In genomic region chr15:94803624-94804342, GRCm38 (mm10) we compare ENCODE assay signal across 15 mouse cellular contexts.
DNase-seq lines count a peak whose midpoint lies in the region; ATAC-seq and TF ChIP-seq lines count a peak whose summit lies in the region.
"Had no signal": no experiment of that assay in that cellular context is flagged by ENCODE, and none has a peak within 500 bp of the region (broad histone marks: within the 10 kb centered on the region; RNA-seq: fewer than 3 reads in every experiment).

No protein-coding gene starts in this region.

- 0 out of 2 replicates have a peak overlapping the region, but pooled peaks have one; percentile 0 for H3K27ac ChIP-seq in hindbrain, embryonic 13.5 days
- H3K27ac ChIP-seq in hindbrain, embryonic 11.5 days (ENCODE audit: low read depth, low read length): no peak overlapping the region
- H3K27ac ChIP-seq in forebrain, embryonic 15.5 days (replicated peaks): peak overlapping the region; percentile 29; the same call in 1 of the 2 replicates
- H3K27ac ChIP-seq in midbrain, embryonic 13.5 days: no peak overlapping the region
- H3K27ac ChIP-seq in cerebellum, adult 2 months (ENCODE audit: insufficient read depth, low read length): no peak overlapping the region

- 0 out of 2 replicates have a peak, but pooled peaks have one; percentile 49 for ATAC-seq in hindbrain, embryonic 13.5 days (ENCODE audit: low FRiP score)
- no peak for ATAC-seq in hindbrain, embryonic 11.5 days (ENCODE audit: low FRiP score)
- peak; percentile 94 for ATAC-seq in forebrain, embryonic 15.5 days (replicated peaks)
- ATAC-seq in midbrain, embryonic 13.5 days: peak; percentile 91
- ATAC-seq: Patski had no signal

- H3K4me2 ChIP-seq in hindbrain, embryonic 13.5 days: no peak overlapping the region
- H3K4me2 ChIP-seq in hindbrain, embryonic 11.5 days (replicated peaks; ENCODE audit: low read depth, low read length): no peak overlapping the region
- no peak overlapping the region for H3K4me2 ChIP-seq in forebrain, embryonic 15.5 days (replicated peaks)
- no peak overlapping the region for H3K4me2 ChIP-seq in midbrain, embryonic 13.5 days (replicated peaks)

- no peak for TF ChIP-seq POLR2A in brain, embryonic 14.5 days (IDR thresholded peaks at IDR 0.05; ENCODE audit: borderline replicate concordance, extremely low read depth, insufficient read depth, insufficient read length, poor library complexity, severe bottlenecking)
- TF ChIP-seq POLR2A in cerebellum, adult 2 months (IDR thresholded peaks at IDR 0.05; ENCODE audit: borderline replicate concordance, insufficient read depth, low read length): no peak

- DNase-seq in hindbrain, embryonic 11.5 days (ENCODE audit: low spot score): no peak
- DNase-seq in brain, embryonic 14.5 days (ENCODE audit: low read depth): peak; percentile 91
- DNase-seq in cerebellum, adult 2 months: no peak
- DNase-seq in testis, postnatal 10 days (ENCODE audit: low spot score): no peak
- DNase-seq in lung, postnatal 4 days: no peak
- DNase-seq: adrenal gland, postnatal 36 days; cerebellum, adult 9-10 months; gastrocnemius, postnatal 36 days; heart, postnatal 36 days; lung, adult 18-20 months had no signal

- no peak overlapping the region for H3K4me3 ChIP-seq in hindbrain, embryonic 13.5 days
- H3K4me3 ChIP-seq in hindbrain, embryonic 11.5 days (ENCODE audit: low read depth, low read length): no peak overlapping the region
- H3K4me3 ChIP-seq in forebrain, embryonic 15.5 days: no peak overlapping the region
- no peak overlapping the region for H3K4me3 ChIP-seq in midbrain, embryonic 13.5 days (replicated peaks)
- no peak overlapping the region for H3K4me3 ChIP-seq in cerebellum, adult 2 months (replicated peaks; ENCODE audit: insufficient read depth, low read depth, low read length)

- no peaks in the 10 kb centered on the region for H3K9me3 ChIP-seq in hindbrain, embryonic 13.5 days
- no peaks in the 10 kb centered on the region for H3K9me3 ChIP-seq in hindbrain, embryonic 11.5 days (ENCODE audit: control insufficient read depth, low read length)
- H3K9me3 ChIP-seq in forebrain, embryonic 15.5 days: no peaks in the 10 kb centered on the region
- no peaks in the 10 kb centered on the region for H3K9me3 ChIP-seq in midbrain, embryonic 13.5 days

- WGBS in hindbrain, embryonic 13.5 days: 55% methylated on average over 17 of the region's 17 CpGs
- 78% methylated on average over 17 of the region's 17 CpGs for WGBS in hindbrain, embryonic 11.5 days
- WGBS in forebrain, embryonic 15.5 days: 45% methylated on average over 17 of the region's 17 CpGs
- 50% methylated on average over 17 of the region's 17 CpGs for WGBS in midbrain, embryonic 13.5 days
- 85% methylated on average over 17 of the region's 17 CpGs for WGBS in cerebellum, adult 2 months

- TF ChIP-seq CTCF in brain, embryonic 14.5 days (IDR thresholded peaks at IDR 0.05; ENCODE audit: borderline replicate concordance, extremely low read depth, insufficient read depth, insufficient read length): no peak
- TF ChIP-seq CTCF in cerebellum, adult 2 months (IDR thresholded peaks at IDR 0.05; ENCODE audit: borderline replicate concordance, insufficient read depth, low read depth, low read length): no peak

- no peaks in the 10 kb centered on the region for H3K36me3 ChIP-seq in hindbrain, embryonic 13.5 days
- H3K36me3 ChIP-seq in hindbrain, embryonic 11.5 days (ENCODE audit: control insufficient read depth, insufficient read depth, low read length): no peaks in the 10 kb centered on the region
- no peaks in the 10 kb centered on the region for H3K36me3 ChIP-seq in forebrain, embryonic 15.5 days
- H3K36me3 ChIP-seq in midbrain, embryonic 13.5 days: no peaks in the 10 kb centered on the region

- H3K27me3 ChIP-seq in hindbrain, embryonic 13.5 days: no peaks in the 10 kb centered on the region
- no peaks in the 10 kb centered on the region for H3K27me3 ChIP-seq in hindbrain, embryonic 11.5 days (ENCODE audit: control insufficient read depth, insufficient read depth, low read length)
- H3K27me3 ChIP-seq in forebrain, embryonic 15.5 days: no peaks in the 10 kb centered on the region
- no peaks in the 10 kb centered on the region for H3K27me3 ChIP-seq in midbrain, embryonic 13.5 days
- H3K27me3 ChIP-seq in cerebellum, adult 2 months (ENCODE audit: control insufficient read depth, insufficient read depth, low read length): no peaks in the 10 kb centered on the region
- H3K27me3 ChIP-seq: megakaryocyte, embryonic 14.5 days; Patski had no signal

- no peak overlapping the region for H3K9ac ChIP-seq in hindbrain, embryonic 13.5 days
- H3K9ac ChIP-seq in hindbrain, embryonic 11.5 days (ENCODE audit: low read depth, low read length): no peak overlapping the region
- H3K9ac ChIP-seq in forebrain, embryonic 15.5 days (replicated peaks): no peak overlapping the region
- H3K9ac ChIP-seq in midbrain, embryonic 13.5 days (replicated peaks): no peak overlapping the region

- peaks cover 16% of the 10 kb centered on the region for H3K4me1 ChIP-seq in hindbrain, embryonic 13.5 days (replicated peaks)
- H3K4me1 ChIP-seq in hindbrain, embryonic 11.5 days (replicated peaks; ENCODE audit: control insufficient read depth, insufficient read depth, low read length): no peaks in the 10 kb centered on the region
- peaks cover 17% of the 10 kb centered on the region for H3K4me1 ChIP-seq in forebrain, embryonic 15.5 days
- H3K4me1 ChIP-seq in midbrain, embryonic 13.5 days (replicated peaks): peaks cover 23% of the 10 kb centered on the region
- peaks cover 6% of the 10 kb centered on the region; the same call in 1 of the 2 replicates for H3K4me1 ChIP-seq in cerebellum, adult 2 months (ENCODE audit: control insufficient read depth, insufficient read depth, low read length)
- H3K4me1 ChIP-seq: megakaryocyte, embryonic 14.5 days had no signal

Comparison
In these comparisons a context has a peak if more than half of its experiments do, and no peak if none do; other contexts are left out.
1. H3K27ac ChIP-seq: peak in hindbrain, embryonic 13.5 days (single experiment) and forebrain, embryonic 15.5 days (single experiment); none in hindbrain, embryonic 11.5 days (single experiment), midbrain, embryonic 13.5 days (single experiment) and cerebellum, adult 2 months (single experiment).